Mouse (Mus musculus): ENCODE results near the gene Ss18l1.

The Ss18l1 gene

DNA sequence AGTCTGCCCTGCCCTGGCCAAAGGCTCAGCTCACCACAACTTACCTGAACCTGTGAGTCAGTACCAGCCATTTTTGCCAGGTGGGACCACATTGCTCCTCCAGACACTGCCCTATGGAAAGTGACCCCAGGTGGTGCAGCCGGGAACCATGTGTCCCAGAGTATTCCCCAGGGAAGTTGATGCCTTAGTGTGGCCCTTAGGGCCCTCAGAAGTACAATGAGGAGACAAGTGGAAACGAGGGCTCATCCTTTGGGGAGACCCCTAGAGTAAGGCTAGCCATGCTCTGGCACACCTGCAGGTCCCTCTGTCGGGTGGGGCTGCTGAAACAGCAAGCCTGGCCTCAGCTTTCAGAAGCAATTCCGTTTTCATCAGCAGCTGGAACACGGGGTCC lies 44.3 kb downstream of the Ss18l1 start:
- DNase-seq (ENCODE audit: low read depth): no peak

DNA sequence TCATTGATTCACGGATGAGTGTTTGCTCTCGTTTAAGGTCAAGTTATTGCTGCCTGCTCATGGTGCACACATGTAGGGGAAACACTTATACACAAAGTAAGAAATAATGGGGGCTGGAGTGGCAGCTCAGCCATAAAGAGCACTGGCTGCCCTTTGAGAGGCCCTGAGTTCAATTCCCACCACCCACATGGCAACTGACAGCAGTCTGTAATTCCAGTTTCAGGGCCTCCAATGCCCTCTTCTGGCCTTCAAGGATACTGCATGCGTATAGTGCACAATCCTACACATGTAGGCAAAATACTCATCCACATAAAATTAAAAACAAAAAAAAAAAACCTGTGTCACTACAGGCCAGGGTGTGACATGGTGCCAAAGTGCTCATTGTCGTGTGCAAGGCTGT lies 45.2 kb downstream of the Ss18l1 start:
- DNase-seq (ENCODE audit: low read depth): no peak

- no peak for DNase-seq (ENCODE audit: low read depth)
Observed at GRCm38 (mm10) chr2:180090285-180090684, 48.0 kb downstream of the Ss18l1 start.

DNA sequence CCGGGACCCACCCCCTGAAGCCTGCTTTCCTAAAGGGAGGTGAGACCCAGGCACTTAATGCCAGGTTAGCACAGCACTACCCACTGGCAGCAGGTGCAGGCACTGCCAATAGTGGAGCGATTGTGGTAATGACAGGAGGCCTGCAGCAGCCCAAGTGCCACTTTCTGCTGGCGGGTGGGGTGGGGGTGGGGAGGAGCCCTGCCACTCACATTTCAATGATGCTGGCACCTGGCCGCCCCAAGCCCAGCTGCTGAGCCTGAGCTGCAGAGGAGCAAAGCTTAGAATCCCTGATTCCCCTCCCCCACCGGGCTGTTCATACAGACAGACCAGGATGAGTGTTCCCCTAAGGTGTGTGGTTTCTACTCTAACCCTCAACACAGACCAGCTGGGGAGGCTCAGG lies 53.4 kb downstream of the Ss18l1 start:
- DNase-seq (ENCODE audit: low read depth): no peak

DNA sequence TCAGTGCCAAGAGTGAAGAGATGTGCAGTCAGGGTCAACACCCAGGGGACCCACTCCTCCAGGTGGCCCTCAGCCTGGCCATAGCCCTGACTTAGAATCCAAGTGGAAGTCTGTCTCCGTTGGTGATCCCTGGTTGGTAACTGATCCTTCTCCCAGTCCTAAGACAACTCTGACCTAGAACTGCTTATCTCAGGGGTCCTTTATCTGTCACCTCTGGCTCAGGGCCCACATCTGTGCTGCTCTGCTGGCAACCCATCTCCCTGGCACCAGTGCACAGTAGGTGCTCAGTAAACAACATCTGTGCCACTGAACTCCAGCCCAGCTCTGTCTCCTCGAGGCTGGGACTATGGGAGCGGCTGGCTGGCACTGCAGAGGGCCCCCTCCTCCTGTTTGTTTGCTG lies 55.3 kb downstream of the Ss18l1 start:
- DNase-seq (ENCODE audit: low read depth): no peak

- DNase-seq (ENCODE audit: low read depth): no peak
Observed at GRCm38 (mm10) chr2:180098167-180098566, 55.9 kb downstream of the Ss18l1 start.

DNA sequence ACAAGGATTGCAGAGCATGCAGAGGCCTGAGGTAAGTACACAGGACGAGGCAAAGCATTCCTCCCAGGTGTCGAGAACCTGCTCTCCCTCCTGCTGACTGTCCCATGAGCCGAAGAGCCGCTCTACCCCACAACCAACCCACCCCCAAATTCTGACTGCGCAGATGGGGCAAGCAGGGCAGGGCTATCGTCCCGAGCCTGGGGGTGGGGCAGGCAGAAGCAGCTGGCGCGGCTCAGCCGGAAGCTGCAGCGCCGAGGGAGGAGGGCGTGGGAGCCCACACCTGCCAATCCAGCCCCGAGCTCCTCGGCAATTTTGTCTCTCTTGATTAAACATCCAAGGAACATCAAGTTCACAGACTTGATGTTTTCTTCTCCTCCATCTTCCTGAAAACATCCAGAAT lies 57.2 kb downstream of the Ss18l1 start:
- no peak for DNase-seq (ENCODE audit: low read depth)

DNA sequence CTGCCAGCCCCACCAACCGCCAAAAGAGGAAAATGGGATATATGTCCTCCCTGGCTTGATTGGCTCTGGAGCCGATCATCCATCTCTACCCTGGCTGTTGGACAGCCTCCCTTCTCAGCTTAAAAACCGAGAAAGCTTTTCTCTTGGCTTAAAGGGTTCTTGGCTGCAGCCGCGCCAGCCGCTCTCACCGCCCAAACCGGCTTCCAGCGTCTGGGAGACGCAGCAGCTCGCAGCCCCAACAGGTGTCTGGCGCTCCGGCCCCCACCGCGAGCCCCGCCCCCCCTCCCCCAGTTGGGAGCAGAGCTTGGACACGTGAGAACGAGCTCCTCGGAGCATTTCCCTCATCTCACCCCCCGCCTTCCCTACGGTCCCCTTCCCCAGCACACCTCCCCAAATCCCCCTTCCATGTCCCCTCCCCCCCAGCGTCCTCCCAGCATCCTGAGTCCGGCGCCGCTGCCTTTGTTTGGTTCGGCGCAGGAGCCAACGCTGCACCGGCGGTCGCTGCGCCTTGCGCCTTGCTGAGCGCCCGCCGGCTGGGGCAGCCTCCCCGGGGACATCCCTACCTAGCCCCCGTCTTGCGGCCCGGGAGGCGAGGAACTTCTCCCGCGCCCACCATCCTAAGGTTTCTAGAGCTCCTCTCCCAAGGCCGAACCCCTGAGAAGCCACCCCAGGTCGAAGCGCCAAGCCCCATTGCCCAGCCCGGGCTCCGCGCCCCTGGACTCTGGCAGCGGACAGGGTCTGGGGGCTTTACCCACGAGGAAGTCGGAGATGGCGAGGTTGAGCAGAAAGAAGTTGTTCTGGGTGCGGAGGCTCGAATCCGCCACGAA lies 61.1 kb downstream of the Ss18l1 start:
- no peak for DNase-seq (ENCODE audit: low read depth)

DNA sequence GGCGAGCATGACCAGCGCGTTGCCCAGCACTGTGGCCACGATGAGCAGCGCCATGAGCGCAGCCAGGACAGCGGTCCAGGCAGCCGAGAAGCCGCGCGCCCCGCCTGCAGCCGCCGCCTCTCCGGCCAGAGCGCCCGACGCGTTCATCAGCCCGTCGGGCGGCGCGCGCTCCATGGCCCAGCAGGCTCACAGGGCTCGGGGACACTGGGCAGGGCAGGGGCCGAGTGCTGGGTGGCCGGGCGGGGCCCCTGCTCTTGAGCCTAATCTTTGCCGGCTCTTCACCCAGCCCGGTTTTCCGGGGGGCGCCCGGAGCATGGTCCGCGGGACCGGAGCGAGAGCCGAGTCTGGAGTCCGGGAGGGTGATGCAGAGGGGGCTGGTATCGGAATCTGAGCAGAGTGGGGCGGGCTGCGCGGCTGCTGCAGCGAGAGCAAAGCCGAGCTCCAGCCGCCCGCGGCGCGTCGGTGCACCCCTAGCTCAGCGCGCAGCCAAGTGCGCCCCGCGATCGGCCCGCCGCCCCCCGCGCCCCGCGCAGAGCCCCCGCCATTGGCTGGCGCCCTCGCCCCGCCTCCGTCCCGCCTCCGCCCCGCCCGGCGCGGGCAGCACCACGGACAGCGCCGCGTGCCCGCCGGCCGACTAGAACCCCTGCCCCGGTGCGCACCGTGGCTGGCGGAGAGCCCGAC lies 61.8 kb downstream of the Ss18l1 start, which contains the start of gene Hrh3:
Gene Hrh3, minus strand, starts transcription at position 511 of the 681 bp plus-strand sequence.
- no peak for DNase-seq (ENCODE audit: low read depth)

GRCm38 (mm10) chr2:180104659-180105377 lies 62.5 kb downstream of the Ss18l1 start:
- DNase-seq (ENCODE audit: low read depth): no peak

GRCm38 (mm10) chr2:180105441-180106190 lies 63.3 kb downstream of the Ss18l1 start:
- no peak for DNase-seq (ENCODE audit: low read depth)

DNA sequence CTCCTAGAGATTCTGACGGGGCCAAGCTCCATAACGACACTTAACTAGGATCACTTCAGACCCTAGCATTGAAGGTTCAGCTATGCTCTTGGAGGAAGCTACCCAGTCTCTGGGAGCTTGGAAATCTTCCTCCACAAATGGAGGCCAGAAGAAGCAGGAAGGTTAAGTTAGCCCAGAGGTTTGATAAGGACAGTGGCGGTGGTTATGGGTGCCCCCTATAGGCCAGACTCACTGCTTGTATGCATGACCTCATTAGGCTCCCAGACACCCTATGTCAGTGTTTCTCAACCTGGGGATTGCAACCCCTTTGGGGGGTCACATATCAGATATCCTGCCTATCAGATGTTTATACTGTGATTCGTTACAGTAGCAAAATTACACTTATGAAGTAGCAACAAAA lies 64.8 kb downstream of the Ss18l1 start:
- no peak for DNase-seq (ENCODE audit: low read depth)

DNA sequence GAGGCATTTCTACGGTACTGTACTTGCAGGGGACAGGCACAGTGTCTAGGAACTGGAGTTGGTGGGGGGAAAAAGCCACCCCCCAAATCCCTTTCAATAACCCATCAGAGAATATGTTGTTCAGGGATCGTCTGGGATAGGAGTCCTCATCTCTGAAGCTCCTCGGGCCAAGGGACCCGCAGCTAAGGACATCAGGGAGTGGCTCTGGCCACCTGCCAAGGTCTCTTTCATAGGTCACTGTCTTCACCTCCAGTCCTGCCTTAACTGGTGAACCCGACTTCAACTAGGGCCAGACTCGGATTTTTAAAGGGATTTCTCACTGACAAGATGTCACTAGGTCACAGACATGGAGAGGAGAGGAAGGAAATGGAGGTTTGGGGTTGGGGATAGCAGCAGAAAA lies 66.0 kb downstream of the Ss18l1 start:
- DNase-seq (ENCODE audit: low read depth): no peak

DNA sequence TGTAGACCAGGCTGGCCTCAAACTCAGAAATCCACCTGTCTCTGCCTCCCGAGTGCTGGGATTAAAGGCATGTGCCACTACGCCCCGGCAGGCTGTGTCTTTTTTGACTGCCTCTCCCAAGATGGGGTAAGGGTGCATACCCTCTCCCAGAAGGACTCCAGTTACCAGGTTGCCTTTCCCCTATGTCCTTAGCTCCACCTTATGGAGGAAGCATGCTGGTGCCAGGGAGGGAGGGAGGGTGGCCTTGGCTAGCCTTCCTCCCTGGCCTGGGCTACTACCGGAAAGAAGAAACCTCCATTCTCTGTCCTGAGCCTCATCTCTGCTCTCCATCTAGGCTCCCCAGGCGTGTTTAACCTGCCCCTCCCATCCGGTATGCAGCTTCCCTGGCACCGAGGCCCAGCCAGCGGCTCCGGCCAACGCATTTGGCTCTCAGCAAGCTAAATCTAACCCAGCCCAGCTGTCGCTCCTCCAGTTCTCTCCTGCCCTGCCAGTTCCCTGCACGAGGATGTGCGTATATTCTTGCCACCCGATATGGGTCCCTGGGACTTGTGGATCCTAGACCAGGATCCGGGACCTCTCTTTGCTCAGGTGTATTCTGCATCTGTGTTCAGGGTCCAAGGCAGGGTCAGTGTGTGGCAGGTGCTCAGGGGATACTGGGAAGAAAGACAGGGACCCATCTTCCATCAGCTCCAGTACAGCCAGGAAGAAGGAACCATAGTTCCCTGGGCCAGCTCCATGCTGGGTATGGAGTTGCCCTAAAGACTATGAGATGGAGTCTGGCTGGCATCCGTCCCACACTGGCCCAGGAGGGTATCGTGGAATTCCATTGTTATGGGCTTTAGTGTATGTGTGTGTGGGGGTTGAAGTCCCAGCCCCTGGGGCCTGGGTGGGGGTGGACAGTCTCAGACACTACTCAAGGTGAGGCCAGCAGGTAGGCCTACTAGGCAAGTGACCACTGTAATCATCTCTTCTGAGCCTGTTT lies 71.9 kb downstream of the Ss18l1 start:
- peak; percentile 58 for DNase-seq (ENCODE audit: low read depth)

GRCm38 (mm10) chr2:180115279-180115678 lies 73.0 kb downstream of the Ss18l1 start:
- DNase-seq (ENCODE audit: low read depth): peak; percentile 91

DNA sequence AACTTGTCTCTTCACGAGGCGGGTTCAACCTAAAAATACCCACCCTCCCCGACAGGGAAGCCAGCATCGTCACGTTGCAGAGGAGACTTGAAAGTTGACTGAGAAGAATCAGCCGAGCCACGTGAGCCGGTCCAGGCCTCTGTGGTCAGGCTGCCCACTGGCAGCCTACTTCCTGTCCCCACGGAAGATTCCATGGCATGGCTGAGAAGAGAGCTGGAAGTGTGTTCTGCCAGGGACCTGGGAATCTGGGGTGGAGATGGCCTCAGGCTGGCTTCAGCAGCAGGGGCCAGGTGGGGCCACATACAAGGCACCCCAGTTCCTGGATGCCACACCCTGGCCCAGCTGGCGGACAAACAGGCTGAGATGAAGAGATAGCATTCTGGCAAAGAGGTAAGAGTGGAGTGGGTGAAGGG lies 73.8 kb downstream of the Ss18l1 start:
- DNase-seq (ENCODE audit: low read depth): no peak

DNA sequence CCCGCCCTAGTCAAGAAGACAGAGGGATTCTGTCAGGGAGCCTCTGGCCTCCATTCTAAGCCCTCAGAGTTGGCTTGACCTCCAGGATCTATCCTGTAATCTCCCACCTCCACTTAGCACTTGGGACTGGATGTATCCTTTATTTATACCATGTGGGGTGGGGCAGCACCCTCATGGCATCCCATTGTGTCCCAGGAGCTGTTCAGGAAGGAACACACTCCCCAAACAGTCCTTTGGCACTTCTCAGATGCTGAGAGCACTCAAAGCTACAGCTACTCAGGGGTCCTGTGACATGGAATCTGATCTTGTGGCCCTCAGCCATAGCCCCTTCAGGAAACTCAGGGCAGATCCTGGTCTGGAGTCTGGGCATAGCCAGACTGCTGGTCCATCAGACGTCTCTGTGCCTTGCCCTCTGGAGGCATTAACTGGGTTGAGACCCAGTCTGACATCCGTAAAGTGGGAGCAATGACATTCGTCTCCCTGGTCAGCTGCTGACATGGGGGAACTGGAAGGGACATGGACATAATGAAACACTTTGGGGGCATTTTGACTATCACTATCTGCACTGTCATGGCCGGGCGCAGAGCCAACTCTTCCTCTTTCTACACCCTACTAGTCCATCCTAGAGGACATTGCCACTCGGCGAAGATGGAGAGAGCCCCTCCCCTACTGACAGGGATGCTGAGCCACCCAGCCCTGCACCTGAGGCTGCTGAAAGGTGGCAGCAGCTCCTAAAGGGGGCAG lies 74.6 kb downstream of the Ss18l1 start:
- DNase-seq (ENCODE audit: low read depth): no peak

- DNase-seq (ENCODE audit: low read depth): no peak
Observed at GRCm38 (mm10) chr2:180117485-180118194, 75.3 kb downstream of the Ss18l1 start.

DNA sequence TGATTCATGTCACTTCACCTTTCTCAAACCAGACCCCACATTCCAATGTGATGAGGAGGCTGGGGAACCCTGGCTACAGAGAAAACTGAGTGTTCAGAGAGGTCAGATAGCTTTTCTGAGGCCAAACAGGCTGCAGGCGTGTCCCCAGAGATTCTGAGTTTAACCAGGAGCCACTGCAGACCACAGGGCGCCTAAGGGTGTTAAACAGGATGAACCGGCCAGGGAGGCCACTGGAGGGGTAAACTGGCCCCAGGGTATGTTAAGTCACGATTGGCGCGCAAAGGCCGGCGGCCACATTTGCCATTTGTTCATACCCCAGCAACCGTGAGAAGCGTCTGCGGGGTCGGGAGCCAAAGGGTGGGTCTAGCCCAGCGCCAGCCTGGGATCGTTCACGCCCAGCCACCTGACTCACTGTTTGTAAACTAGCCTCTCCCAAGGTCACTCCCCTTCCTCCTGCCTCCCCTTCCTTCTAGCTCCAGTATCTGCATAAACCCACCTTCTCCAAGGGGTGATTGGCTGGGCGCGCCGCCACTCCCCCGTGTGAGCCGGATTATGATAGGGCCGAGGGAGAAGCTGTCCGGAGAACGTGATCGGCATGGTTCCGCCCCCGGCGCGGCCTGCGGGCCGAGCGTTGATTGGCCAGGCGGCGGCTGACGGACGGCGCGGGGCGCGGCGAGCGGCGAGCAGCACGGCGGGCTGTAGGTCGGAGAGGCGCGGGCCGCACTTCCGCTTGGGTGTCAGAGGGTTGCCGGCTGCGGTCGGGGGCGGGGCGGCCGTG lies 76.5 kb downstream of the Ss18l1 start, which contains the start of gene Osbpl2:
Gene Osbpl2, plus strand, starts transcription at position 646 of the 778 bp plus-strand sequence.
- DNase-seq (ENCODE audit: low read depth): peak; percentile 99
